Mouse (Mus musculus) cortical plate, adult 2 months (tissue): ENCODE data around the gene Rnf123.

Experiments
- CTCF ChIP-seq: fragments of 200-500 bp; IDR thresholded peaks from 2 replicates; pipeline ENCODE4 v1.5.1; 2011; ENCODE audit warnings: mild to moderate bottlenecking, control low read depth, low read length; ENCODE audit not compliant: insufficient read depth; ENCODE audit errors: extremely low read depth
- POLR2A ChIP-seq: fragments of 200-500 bp; IDR thresholded peaks from 2 replicates; pipeline ENCODE4 v1.6.1; 2011; ENCODE audit warnings: mild to moderate bottlenecking, low read length, control low read depth; ENCODE audit not compliant: insufficient read depth; ENCODE audit errors: extremely low read depth

DNA sequence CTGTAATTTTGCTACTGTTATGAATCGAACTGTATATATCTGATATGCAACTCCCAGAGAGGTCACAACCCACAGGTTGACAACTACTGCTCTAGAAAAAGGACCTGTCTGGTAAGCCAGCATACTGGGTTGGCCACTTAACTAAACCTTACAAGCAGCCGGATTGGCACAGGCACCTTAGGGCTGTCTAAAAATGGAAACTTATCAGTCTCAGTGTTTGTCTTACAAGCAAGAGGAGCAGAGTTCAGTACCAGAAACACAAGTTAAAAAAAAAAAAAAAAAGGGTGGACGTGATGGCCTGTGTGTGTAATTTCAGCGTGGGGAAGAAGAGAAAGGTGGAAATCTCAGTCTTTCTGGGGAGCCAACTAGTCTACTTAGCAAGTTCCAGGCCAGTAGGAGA lies 11.3 kb downstream of the Rnf123 start:
- TF ChIP-seq CTCF: no peak
- no peak for TF ChIP-seq POLR2A
